ENCODE assay signal across 19 mouse cellular contexts in the genomic region with DNA sequence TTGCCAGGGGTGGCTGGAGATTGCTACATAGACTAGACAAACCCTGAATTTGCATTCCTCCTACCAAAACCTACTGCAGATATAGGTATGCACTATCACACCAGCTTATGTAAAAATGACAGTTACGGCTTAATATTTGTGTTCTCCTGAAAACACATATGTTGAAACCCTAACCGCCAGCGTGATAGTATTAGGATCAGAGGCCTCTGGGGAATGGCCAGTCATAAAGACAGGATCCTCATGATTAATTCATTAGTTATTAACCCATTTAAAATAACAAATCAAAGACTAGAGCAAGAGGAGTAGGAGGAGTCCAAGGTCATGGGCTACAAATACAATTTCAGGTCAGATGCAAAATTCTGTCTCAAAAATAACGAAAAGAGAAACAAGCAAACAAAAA.
"Had no signal": no experiment of that assay in that cellular context is flagged by ENCODE, and none has a peak within 500 bp of the region (broad histone marks: within the 10 kb centered on the region; RNA-seq: fewer than 3 reads in every experiment).

No protein-coding gene starts in this region.

- H3K9me3 ChIP-seq: intestine, embryonic 15.5 days; kidney, embryonic 15.5 days; liver, embryonic 12.5 days; liver, embryonic 15.5 days; lung, embryonic 15.5 days; megakaryocyte, embryonic 14.5 days; stomach, embryonic 15.5 days had no signal

- H3K27me3 ChIP-seq: intestine, embryonic 15.5 days; kidney, embryonic 15.5 days; liver, embryonic 12.5 days; liver, embryonic 15.5 days; lung, embryonic 15.5 days; megakaryocyte, embryonic 14.5 days; stomach, embryonic 15.5 days had no signal

- H3K4me3 ChIP-seq: intestine, embryonic 15.5 days; kidney, embryonic 15.5 days; left cerebral cortex, adult 2 months; liver, embryonic 12.5 days; liver, embryonic 15.5 days; lung, embryonic 15.5 days; megakaryocyte, embryonic 14.5 days; stomach, embryonic 15.5 days had no signal

- DNase-seq: kidney, adult 11 months; kidney, adult 8-10 months; kidney, postnatal 10 days; kidney, postnatal 36 days; layer of hippocampus, postnatal 36 days; lung, adult 18-20 months; lung, postnatal 10 days; lung, postnatal 36 days; right cerebral cortex, postnatal 25 days; spleen, adult 18-20 months; thymus, postnatal 25 days had no signal

- H3K36me3 ChIP-seq: intestine, embryonic 15.5 days; kidney, embryonic 15.5 days; liver, embryonic 12.5 days; liver, embryonic 15.5 days; lung, embryonic 15.5 days; stomach, embryonic 15.5 days had no signal

- H3K4me1 ChIP-seq: intestine, embryonic 15.5 days; lung, embryonic 15.5 days; stomach, embryonic 15.5 days had no signal

- ATAC-seq: intestine, embryonic 15.5 days; liver, embryonic 12.5 days had no signal

- H3K27ac ChIP-seq: intestine, embryonic 15.5 days; kidney, embryonic 15.5 days; left cerebral cortex, adult 2 months; liver, embryonic 12.5 days; liver, embryonic 15.5 days; lung, embryonic 15.5 days; stomach, embryonic 15.5 days had no signal

- H3K9ac ChIP-seq: intestine, embryonic 15.5 days; kidney, embryonic 15.5 days; liver, embryonic 12.5 days; liver, embryonic 15.5 days; lung, embryonic 15.5 days; stomach, embryonic 15.5 days had no signal

- H3K4me2 ChIP-seq: intestine, embryonic 15.5 days; kidney, embryonic 15.5 days; liver, embryonic 12.5 days; liver, embryonic 15.5 days; lung, embryonic 15.5 days; stomach, embryonic 15.5 days had no signal
